In genomic region chr7:45401521-45402085, GRCm38 (mm10) we compare ENCODE assay signal across 37 mouse cellular contexts. TPM values are rescaled to one million over a fixed set of nuclear protein-coding genes. Genes with fewer than 3 reads are reported as not detected.
A peak's percentile ranks its signal among the peaks of the same experiment; 100 is the strongest.
DNase-seq lines count a peak whose midpoint lies in the region; ATAC-seq and TF ChIP-seq lines count a peak whose summit lies in the region.
"Had no signal": no experiment of that assay in that cellular context is flagged by ENCODE, and none has a peak within 500 bp of the region (broad histone marks: within the 10 kb centered on the region; RNA-seq: fewer than 3 reads in every experiment).

No protein-coding gene starts in this region.

- H3K9ac ChIP-seq in forebrain, embryonic 13.5 days, result 0 out of 2 replicates have a peak overlapping the region, but pooled peaks have one; percentile 2
- no peak overlapping the region for H3K9ac ChIP-seq in forebrain, postnatal 0 days
- H3K9ac ChIP-seq in ES-E14 (ENCODE audit: insufficient read depth, low read depth, low read length, poor library complexity, severe bottlenecking), result peak overlapping the region; percentile 8; the same call in 1 of the 2 replicates
- H3K9ac ChIP-seq in embryonic facial prominence, embryonic 13.5 days, result 0 out of 2 replicates have a peak overlapping the region, but pooled peaks have one; percentile 27
- no peak overlapping the region for H3K9ac ChIP-seq in heart, adult 2 months (ENCODE audit: low read depth, low read length)
- H3K9ac ChIP-seq: forebrain, embryonic 12.5 days; heart, embryonic 13.5 days; hindbrain, embryonic 12.5 days; intestine, embryonic 15.5 days had no signal

- peaks cover 8% of the 10 kb centered on the region for H3K4me1 ChIP-seq in forebrain, embryonic 13.5 days
- H3K4me1 ChIP-seq in forebrain, postnatal 0 days (ENCODE audit: insufficient read depth), result no peaks in the 10 kb centered on the region
- peaks cover 30% of the 10 kb centered on the region for H3K4me1 ChIP-seq in E14TG2a.4 (replicated peaks; ENCODE audit: low read depth, low read length)
- peaks cover 9 to 11% of the 10 kb centered on the region in 2 experiments; a peak in 1 of 4 replicates for H3K4me1 ChIP-seq in ES-E14 (ENCODE audit: control insufficient read depth in 2 of 2, insufficient read depth in 2 of 2, low read length in 2 of 2, poor library complexity in 1 of 2)
- H3K4me1 ChIP-seq in embryonic facial prominence, embryonic 13.5 days, result peaks cover 14% of the 10 kb centered on the region
- H3K4me1 ChIP-seq in heart, adult 2 months (ENCODE audit: control insufficient read depth, insufficient read depth, low read length), result 0 out of 2 replicates have a peak, but pooled peaks cover 3% of the 10 kb centered on the region

- peaks cover 27% of the 10 kb centered on the region for H3K27me3 ChIP-seq in forebrain, embryonic 13.5 days
- H3K27me3 ChIP-seq in forebrain, postnatal 0 days (ENCODE audit: insufficient read depth, low read length), result peaks cover 18% of the 10 kb centered on the region
- peaks cover 14% of the 10 kb centered on the region for H3K27me3 ChIP-seq in E14TG2a.4 (ENCODE audit: insufficient read depth, low read length)
- peaks cover 18% of the 10 kb centered on the region for H3K27me3 ChIP-seq in embryonic facial prominence, embryonic 13.5 days
- H3K27me3 ChIP-seq in heart, adult 2 months (ENCODE audit: control insufficient read depth, insufficient read depth, low read length), result no peaks in the 10 kb centered on the region

- no peak overlapping the region for H3K4me2 ChIP-seq in forebrain, embryonic 13.5 days
- H3K4me2 ChIP-seq in forebrain, postnatal 0 days (ENCODE audit: low read depth), result no peak overlapping the region
- no peak overlapping the region for H3K4me2 ChIP-seq in embryonic facial prominence, embryonic 13.5 days
- H3K4me2 ChIP-seq: forebrain, embryonic 12.5 days; heart, embryonic 13.5 days; hindbrain, embryonic 12.5 days; intestine, embryonic 15.5 days had no signal

- 74% methylated on average over 10 of the region's 10 CpGs for WGBS in forebrain, embryonic 13.5 days
- WGBS in forebrain, postnatal 0 days, result 71% methylated on average over 10 of the region's 10 CpGs
- 58% methylated on average over 10 of the region's 10 CpGs for WGBS in embryonic facial prominence, embryonic 13.5 days
- WGBS in heart, adult 2 months, result 51% methylated on average over 10 of the region's 10 CpGs

- no peak for TF ChIP-seq CTCF in forebrain, postnatal 0 days (IDR thresholded peaks at IDR 0.05; ENCODE audit: low read depth)
- TF ChIP-seq CTCF in E14TG2a.4 (conservative IDR thresholded peaks at IDR 0.05; ENCODE audit: low read length), result peak; percentile 22
- TF ChIP-seq CTCF in heart, adult 2 months (IDR thresholded peaks at IDR 0.05), result no peak

- no peak for TF ChIP-seq EP300 in heart, adult 2 months (IDR thresholded peaks at IDR 0.05; ENCODE audit: insufficient read depth, low read depth, low read length)

- intact Hi-C loops in heart, adult 2 months (cut with DNase I), result no loop called here
- intact Hi-C loops in heart, postnatal 14 days (cut with DNase I), result loop anchor here (2.0 kb wide), 1 partner anchor 97 kb away; no protein-coding TSS in a partner anchor

- no peaks in the 10 kb centered on the region for H3K36me3 ChIP-seq in forebrain, embryonic 13.5 days (ENCODE audit: poor library complexity, severe bottlenecking)
- H3K36me3 ChIP-seq in forebrain, postnatal 0 days (ENCODE audit: insufficient read depth), result no peaks in the 10 kb centered on the region
- H3K36me3 ChIP-seq in E14TG2a.4 (ENCODE audit: insufficient read depth, low read length), result no peaks in the 10 kb centered on the region
- no peaks in the 10 kb centered on the region for H3K36me3 ChIP-seq in ES-E14 (ENCODE audit: control insufficient read depth, insufficient read depth, low read length, poor library complexity, severe bottlenecking)
- no peaks in the 10 kb centered on the region for H3K36me3 ChIP-seq in embryonic facial prominence, embryonic 13.5 days
- H3K36me3 ChIP-seq in heart, adult 2 months (ENCODE audit: control insufficient read depth, insufficient read depth, low read length), result no peaks in the 10 kb centered on the region
- H3K36me3 ChIP-seq: forebrain, embryonic 12.5 days; G1E; heart, embryonic 10.5 days; heart, embryonic 13.5 days; hindbrain, embryonic 12.5 days; intestine, embryonic 15.5 days had no signal

- no peak for ATAC-seq in forebrain, embryonic 13.5 days
- ATAC-seq in forebrain, postnatal 0 days, result no peak
- ATAC-seq in embryonic facial prominence, embryonic 13.5 days (ENCODE audit: insufficient number of reproducible peaks, insufficient read depth, low FRiP score, low TSS enrichment, low read depth), result no peak
- ATAC-seq: activated CD4-positive, CD25-positive, alpha-beta regulatory T cell, adult 4 months; forebrain, embryonic 16.5 days; hindbrain, embryonic 16.5 days; intestine, embryonic 15.5 days; Patski had no signal

- H3K4me3 ChIP-seq in forebrain, embryonic 13.5 days, result no peak overlapping the region
- H3K4me3 ChIP-seq in forebrain, postnatal 0 days (ENCODE audit: low read depth, low read length), result no peak overlapping the region
- H3K4me3 ChIP-seq in E14TG2a.4 (replicated peaks; ENCODE audit: low read length) (no peak overlapping the region; the same call in 1 of the 2 replicates), ES-E14 (ENCODE audit: insufficient read depth in 1 of 2, low read depth in 1 of 2, low read length in 2 of 2, poor library complexity in 1 of 2, severe bottlenecking in 1 of 2) (no peak overlapping the region)
- H3K4me3 ChIP-seq in embryonic facial prominence, embryonic 13.5 days, result no peak overlapping the region
- no peak overlapping the region for H3K4me3 ChIP-seq in heart, adult 2 months
- H3K4me3 ChIP-seq: erythroblast, embryonic 14.5 days; forebrain, embryonic 12.5 days; heart, embryonic 10.5 days; heart, embryonic 13.5 days; hindbrain, embryonic 12.5 days; intestine, embryonic 15.5 days had no signal

- no peak overlapping the region for H3K27ac ChIP-seq in forebrain, embryonic 13.5 days
- no peak overlapping the region for H3K27ac ChIP-seq in forebrain, postnatal 0 days (ENCODE audit: low read depth, low read length)
- H3K27ac ChIP-seq in ES-E14 (ENCODE audit: insufficient read depth, low read depth, low read length, poor library complexity, severe bottlenecking), result no peak overlapping the region
- H3K27ac ChIP-seq in embryonic facial prominence, embryonic 13.5 days, result no peak overlapping the region
- no peak overlapping the region for H3K27ac ChIP-seq in heart, adult 2 months
- H3K27ac ChIP-seq: forebrain, embryonic 12.5 days; heart, embryonic 10.5 days; heart, embryonic 13.5 days; hindbrain, embryonic 12.5 days; intestine, embryonic 15.5 days had no signal

- no peaks in the 10 kb centered on the region for H3K9me3 ChIP-seq in forebrain, embryonic 13.5 days (replicated peaks)
- H3K9me3 ChIP-seq in forebrain, postnatal 0 days (ENCODE audit: low read length), result no peaks in the 10 kb centered on the region
- H3K9me3 ChIP-seq in E14TG2a.4 (ENCODE audit: low read length) (no peaks in the 10 kb centered on the region), ES-E14 (ENCODE audit: control insufficient read depth, insufficient read depth, low read depth, low read length) (no peaks in the 10 kb centered on the region)
- no peaks in the 10 kb centered on the region for H3K9me3 ChIP-seq in embryonic facial prominence, embryonic 13.5 days
- H3K9me3 ChIP-seq: forebrain, embryonic 12.5 days; heart, embryonic 10.5 days; heart, embryonic 13.5 days; intestine, embryonic 15.5 days had no signal

- no peaks in the 10 kb centered on the region for H3K79me2 ChIP-seq in heart, adult 2 months (replicated peaks; ENCODE audit: control insufficient read depth, insufficient read depth, low read length)

- in situ Hi-C loops in ES-E14 (cut with MboI; ENCODE audit: low sequenced_read_pairs in 2 of 2, unreplicated experiment in 2 of 2), result no loop called here

- no peak for TF ChIP-seq POLR2A in heart, adult 2 months (IDR thresholded peaks at IDR 0.05; ENCODE audit: insufficient read depth, low read depth, low read length)

- no peak for DNase-seq in forebrain, postnatal 0 days
- no peak for DNase-seq in ES-E14 (ENCODE audit: low read depth, low spot score)
- no peak for DNase-seq in kidney, adult 9 months
- no peak for DNase-seq in heart, adult 2 months
- no peak for DNase-seq in heart, postnatal 14 days
- DNase-seq: adrenal gland, adult 8-10 months; adrenal gland, postnatal 25 days; B cell, adult 2 months; cerebellum, adult 11-12 months; cerebellum, adult 8-10 months; cerebellum, postnatal 10 days; cerebellum, postnatal 36 days; embryo, embryonic 11 days; gastrocnemius, postnatal 25 days; heart, adult 18-20 months; kidney, adult 11 months had no signal

RNA-seq across cellular contexts. Expression of gene Kcna7, which starts 3.9 kb away (rescaled TPM):
- polyA plus RNA-seq in forebrain, embryonic 13.5 days (2015; fragmentation: Nextera tagmentation; extraction: Ambion mirVana), result not detected in 2 replicates
- 0.14 TPM in 1 of 2 replicates, not detected in the other for total RNA-seq in forebrain, postnatal 0 days (2014; rRNA removed)
- not detected in 2 replicates for polyA plus RNA-seq in forebrain, postnatal 0 days (2015; fragmentation: Nextera tagmentation; extraction: Ambion mirVana)
- total RNA-seq in ES-E14 (2012; rRNA removed), result 0.85 and 2.3 TPM in 2 replicates
- not detected in 2 replicates for polyA plus RNA-seq in embryonic facial prominence, embryonic 13.5 days (2015; fragmentation: Nextera tagmentation; extraction: Ambion mirVana)
- total RNA-seq in heart, adult 2 months (2021), result 1 to 10 TPM; 5.9 to 6.0 TPM
- 6.7 and 7.6 TPM in 2 replicates for polyA plus RNA-seq in heart, adult 2 months (2012; rRNA removed)
- total RNA-seq in heart, postnatal 14 days (2021), result 1 to 10 TPM; 1.5 to 1.7 TPM
- total RNA-seq: adrenal gland, adult 8-10 months; adrenal gland, postnatal 25 days; hematopoietic stem cell, adult 5-6 weeks had no signal
- polyA plus RNA-seq: activated CD4-positive, CD25-positive, alpha-beta regulatory T cell, adult 4 months; brain, embryonic 14.5 days; cortical plate, adult 2 months; embryonic facial prominence, embryonic 11.5 days; erythroblast, embryonic 14.5 days; forebrain, embryonic 12.5 days; forebrain, embryonic 16.5 days; G1E; hindbrain, embryonic 12.5 days had no signal

RNA-seq across cellular contexts. Expression of gene Snrnp70, which starts 6.1 kb away (rescaled TPM):
- polyA plus RNA-seq in forebrain, embryonic 13.5 days (2015; fragmentation: Nextera tagmentation; extraction: Ambion mirVana), result 250 and 254 TPM in 2 replicates
- total RNA-seq in forebrain, postnatal 0 days (2014; rRNA removed), result 247 and 310 TPM in 2 replicates
- polyA plus RNA-seq in forebrain, postnatal 0 days (2015; fragmentation: Nextera tagmentation; extraction: Ambion mirVana), result 116 and 124 TPM in 2 replicates
- total RNA-seq in ES-E14 (2012; rRNA removed), result 303 and 310 TPM in 2 replicates
- polyA plus RNA-seq in embryonic facial prominence, embryonic 13.5 days (2015; fragmentation: Nextera tagmentation; extraction: Ambion mirVana), result 285 and 299 TPM in 2 replicates
- total RNA-seq in heart, adult 2 months (2021), result 10 to 100 TPM; 85.0 to 99.5 TPM
- polyA plus RNA-seq in heart, adult 2 months (2012; rRNA removed), result 117 and 151 TPM in 2 replicates
- total RNA-seq in heart, postnatal 14 days (2021), result 100 to 1,000 TPM; 126 to 138 TPM

RNA-seq across cellular contexts. Expression of gene Ntf5, which starts 11.9 kb away (rescaled TPM):
- not detected in 2 replicates for polyA plus RNA-seq in forebrain, embryonic 13.5 days (2015; fragmentation: Nextera tagmentation; extraction: Ambion mirVana)
- 0.24 TPM in 1 of 2 replicates, not detected in the other for total RNA-seq in forebrain, postnatal 0 days (2014; rRNA removed)
- polyA plus RNA-seq in forebrain, postnatal 0 days (2015; fragmentation: Nextera tagmentation; extraction: Ambion mirVana), result 0.07 and 0.11 TPM in 2 replicates
- total RNA-seq in ES-E14 (2012; rRNA removed), result 2.4 and 3.6 TPM in 2 replicates
- 4.6 and 6.1 TPM in 2 replicates for polyA plus RNA-seq in embryonic facial prominence, embryonic 13.5 days (2015; fragmentation: Nextera tagmentation; extraction: Ambion mirVana)
- under 1 TPM; 0.11 to 0.50 TPM for total RNA-seq in heart, adult 2 months (2021)
- 0.32 and 0.43 TPM in 2 replicates for polyA plus RNA-seq in heart, adult 2 months (2012; rRNA removed)
- under 1 TPM in 1 of 2 experiments, not detected in 1; 0.14 TPM for total RNA-seq in heart, postnatal 14 days (2021)
- total RNA-seq: adrenal gland, postnatal 25 days had no signal
- polyA plus RNA-seq: activated CD4-positive, CD25-positive, alpha-beta regulatory T cell, adult 4 months; erythroblast, embryonic 14.5 days had no signal

RNA-seq across cellular contexts. Expression of gene Lhb, which starts 19.0 kb away (rescaled TPM):
- 0.44 and 1.1 TPM in 2 replicates for polyA plus RNA-seq in forebrain, embryonic 13.5 days (2015; fragmentation: Nextera tagmentation; extraction: Ambion mirVana)
- 0.43 TPM in 1 of 2 replicates, not detected in the other for total RNA-seq in forebrain, postnatal 0 days (2014; rRNA removed)
- 0.36 and 1.0 TPM in 2 replicates for polyA plus RNA-seq in forebrain, postnatal 0 days (2015; fragmentation: Nextera tagmentation; extraction: Ambion mirVana)
- total RNA-seq in ES-E14 (2012; rRNA removed), result 0.37 TPM in 1 of 2 replicates, not detected in the other
- 0.41 and 1.2 TPM in 2 replicates for polyA plus RNA-seq in embryonic facial prominence, embryonic 13.5 days (2015; fragmentation: Nextera tagmentation; extraction: Ambion mirVana)
- total RNA-seq in heart, adult 2 months (2021), result not detected
- polyA plus RNA-seq in heart, adult 2 months (2012; rRNA removed), result 0.84 TPM in 1 of 2 replicates, not detected in the other
- total RNA-seq in heart, postnatal 14 days (2021), result not detected
- total RNA-seq: adrenal gland, adult 8-10 months; adrenal gland, postnatal 25 days; CH12.LX; G1E; heart, adult 18-20 months; heart, postnatal 25 days; hematopoietic stem cell, adult 5-6 weeks had no signal
- polyA plus RNA-seq: activated CD4-positive, CD25-positive, alpha-beta regulatory T cell, adult 4 months; embryonic facial prominence, embryonic 11.5 days; erythroblast, embryonic 14.5 days; G1E; heart, embryonic 10.5 days; heart, embryonic 13.5 days had no signal

RNA-seq across cellular contexts. Expression of gene Lin7b, which starts 31.2 kb away (rescaled TPM):
- polyA plus RNA-seq in forebrain, embryonic 13.5 days (2015; fragmentation: Nextera tagmentation; extraction: Ambion mirVana), result 2.9 and 4.5 TPM in 2 replicates
- total RNA-seq in forebrain, postnatal 0 days (2014; rRNA removed), result 32.2 and 47.3 TPM in 2 replicates
- 36.8 and 39.8 TPM in 2 replicates for polyA plus RNA-seq in forebrain, postnatal 0 days (2015; fragmentation: Nextera tagmentation; extraction: Ambion mirVana)
- 5.6 and 11.3 TPM in 2 replicates for total RNA-seq in ES-E14 (2012; rRNA removed)
- 1.6 and 2.7 TPM in 2 replicates for polyA plus RNA-seq in embryonic facial prominence, embryonic 13.5 days (2015; fragmentation: Nextera tagmentation; extraction: Ambion mirVana)
- total RNA-seq in heart, adult 2 months (2021), result 1 to 10 TPM; 1.0 to 1.6 TPM
- 2.3 and 3.4 TPM in 2 replicates for polyA plus RNA-seq in heart, adult 2 months (2012; rRNA removed)
- under 1 TPM; 0.90 to 0.96 TPM for total RNA-seq in heart, postnatal 14 days (2021)
- total RNA-seq: gastrocnemius, adult 8-10 months had no signal
- polyA plus RNA-seq: activated CD4-positive, CD25-positive, alpha-beta regulatory T cell, adult 4 months; erythroblast, embryonic 14.5 days had no signal

Comparison
In these comparisons a context has a peak if more than half of its experiments do, and no peak if none do; other contexts are left out.
1. H3K9ac ChIP-seq: peak in forebrain, embryonic 13.5 days (single experiment), ES-E14 (single experiment) and embryonic facial prominence, embryonic 13.5 days (single experiment); none in forebrain, postnatal 0 days (single experiment) and heart, adult 2 months (single experiment).